Mouse (Mus musculus) heart, adult 10 weeks (tissue): ENCODE results near the gene Edn2. TPM values are rescaled to one million over a fixed set of nuclear protein-coding genes. Genes with fewer than 3 reads are reported as not detected.

ENCODE experiments used
- polyA plus RNA-seq: library from polyadenylated mRNA; stranded (reverse); fragments of 350-450 nt; fragmentation: Illumina TruSeq; extraction: RNeasy Lipid Tissue Mini Kit (QIAGEN cat#74804); gene quantifications from one replicate; pipeline ENCODE4 v1.2.3, GENCODE M21; 2014; ENCODE audit warnings: low read depth, low replicate concordance

The Edn2 gene
- not detected for polyA plus RNA-seq

GRCm38 (mm10) chr4:120161166-120161949 lies at the start of gene Edn2:
Gene Edn2, plus strand, starts transcription at chr4:120161206.

Other genes starting within 250 kb of the Edn2 start
- gene AL607142.1, start 96.2 kb upstream of the Edn2 start, polyA plus RNA-seq, result not detected
- gene Foxo6, start 126.1 kb downstream of the Edn2 start, polyA plus RNA-seq, result 3.5 TPM
- 49.3 TPM for gene Scmh1, start 244.1 kb downstream of the Edn2 start, polyA plus RNA-seq